Mouse (Mus musculus) lung, adult 2 months (tissue): ENCODE results near the gene Kit.

Source experiments
- CTCF ChIP-seq: fragments of 200-500 bp; IDR thresholded peaks from 2 replicates; pipeline ENCODE4 v1.5.1; 2011; ENCODE audit warnings: mild to moderate bottlenecking, low read length, control low read depth; ENCODE audit not compliant: insufficient read depth
- POLR2A ChIP-seq: fragments of 200-500 bp; IDR thresholded peaks from 2 replicates; pipeline ENCODE4 v1.6.1; 2011; ENCODE audit warnings: low read depth, mild to moderate bottlenecking, control low read depth, low read length, borderline replicate concordance; ENCODE audit errors: extremely low read depth

- no peak for TF ChIP-seq CTCF
- no peak for TF ChIP-seq POLR2A
Measured at GRCm38 (mm10) chr5:75699081-75699480, 124.4 kb downstream of the Kit start.
